Mouse (Mus musculus) spleen, postnatal 36 days (tissue): ENCODE data around the gene Hist1h3b.
"Not testable (repeated sequence)": the region's sequence is repeated elsewhere in the genome, so short reads cannot be mapped to it uniquely, and the experiment has no call there.

Source experiments
- DNase-seq, 2 experiments: peaks; one replicate each; pipeline ENCODE4 v3.0.0; 2022; ENCODE audit warnings: low spot score in 2 of 2, mixed read lengths in 1 of 2

The Hist1h3b gene

GRCm38 (mm10) chr13:23752067-23752741 is at the start of gene Hist1h3b:
TSS of gene Hist1h3b (plus strand) at chr13:23752267.
- peak; percentile 83 to 91 for DNase-seq

DNA sequence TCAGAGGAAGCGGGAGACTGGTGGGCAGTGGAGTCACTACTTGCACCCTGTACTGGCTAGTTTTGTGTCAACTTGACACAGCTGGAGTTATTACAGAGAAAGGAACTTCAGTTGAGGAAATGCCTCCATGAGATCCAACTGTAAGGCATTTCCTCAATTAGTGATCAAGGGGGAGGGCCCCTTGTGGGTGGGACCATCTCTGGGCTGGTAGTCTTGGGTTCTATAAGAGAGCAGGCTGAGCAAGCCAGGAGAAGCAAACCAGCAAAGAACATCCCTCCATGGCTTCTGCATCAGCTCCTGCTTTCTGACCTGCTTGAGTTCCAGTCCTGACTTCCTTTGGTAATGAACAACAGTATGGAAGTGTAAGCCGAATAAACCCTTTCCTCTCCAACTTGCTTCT is 49.3 kb upstream of the Hist1h3b start:
- DNase-seq, result not testable (repeated sequence)

- no peak for DNase-seq
These were observed 46.2 kb upstream of the Hist1h3b start for GRCm38 (mm10) chr13:23705751-23706356.

DNA sequence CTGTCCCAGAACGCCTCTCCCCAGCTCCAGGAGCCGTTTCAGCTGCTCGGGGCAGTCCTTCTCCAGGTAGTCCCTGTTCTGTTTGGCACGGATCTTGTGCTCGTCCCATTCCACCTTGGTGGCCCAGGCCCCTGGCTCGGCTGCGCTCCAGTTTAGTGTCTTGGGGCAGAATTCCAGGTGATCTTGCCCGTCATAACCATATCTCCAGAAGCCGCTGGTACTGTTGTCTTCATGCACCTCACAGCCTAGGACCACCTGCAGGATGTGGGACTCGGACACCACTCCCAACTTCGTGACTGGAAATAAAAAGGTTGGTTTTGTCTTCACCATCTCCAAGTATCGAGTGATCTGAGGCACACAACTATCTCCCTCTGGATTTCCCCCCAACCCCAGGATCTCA is 45.3 kb upstream of the Hist1h3b start:
- no peak for DNase-seq

DNA sequence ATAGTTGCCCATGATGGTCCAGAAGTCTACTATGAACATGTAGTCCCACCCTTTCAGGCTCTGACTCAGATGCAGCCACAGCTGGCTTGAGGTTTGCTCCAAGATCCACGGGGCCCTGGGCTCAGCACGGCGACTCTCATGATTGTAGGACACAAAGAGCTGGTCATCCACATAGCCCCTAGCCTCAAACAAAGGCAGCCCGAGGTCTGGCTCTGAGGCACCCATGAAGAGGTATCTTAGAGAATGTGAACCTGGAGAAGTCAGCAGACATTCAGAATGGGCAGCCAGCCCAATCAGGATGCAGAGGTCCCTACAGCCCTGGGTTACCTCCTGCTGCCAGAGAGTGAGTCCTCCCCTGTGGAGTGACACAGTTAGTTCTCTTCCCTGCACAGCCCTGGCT is 44.0 kb upstream of the Hist1h3b start:
- DNase-seq, result no peak

- no peak for DNase-seq
These were observed 43.4 kb upstream of the Hist1h3b start for GRCm38 (mm10) chr13:23708654-23709053.

- DNase-seq, result no peak
These were observed 42.2 kb upstream of the Hist1h3b start for GRCm38 (mm10) chr13:23709714-23710373.

- peak; percentile 55 for DNase-seq
These were observed 41.5 kb upstream of the Hist1h3b start, which contains the start of gene Hfe for GRCm38 (mm10) chr13:23710374-23711089. TSS of gene Hfe (minus strand) at chr13:23710854.

GRCm38 (mm10) chr13:23716261-23717042 is 35.6 kb upstream of the Hist1h3b start:
- DNase-seq, result peak in 1 of 2 experiments; percentile 35

DNA sequence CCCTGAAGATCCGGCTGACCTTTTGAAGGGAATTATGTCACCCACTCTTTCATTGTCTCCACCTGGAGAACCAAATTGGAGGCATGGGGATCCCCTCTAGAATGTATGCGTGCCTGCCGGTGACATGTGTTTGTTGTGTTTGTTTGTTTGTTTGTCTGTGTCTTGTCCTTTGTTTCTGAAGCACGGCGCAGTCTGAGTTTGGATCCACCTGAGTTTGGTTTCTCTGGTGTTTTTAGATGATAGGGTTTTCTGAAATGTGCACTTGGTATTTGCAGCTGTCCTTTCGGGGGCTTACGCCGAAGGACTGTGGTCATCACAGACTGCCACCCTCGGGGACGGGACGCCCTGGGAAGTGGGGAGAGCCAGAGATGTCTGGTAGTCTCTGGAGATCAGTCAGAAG is 34.9 kb upstream of the Hist1h3b start:
- DNase-seq, result no peak

DNA sequence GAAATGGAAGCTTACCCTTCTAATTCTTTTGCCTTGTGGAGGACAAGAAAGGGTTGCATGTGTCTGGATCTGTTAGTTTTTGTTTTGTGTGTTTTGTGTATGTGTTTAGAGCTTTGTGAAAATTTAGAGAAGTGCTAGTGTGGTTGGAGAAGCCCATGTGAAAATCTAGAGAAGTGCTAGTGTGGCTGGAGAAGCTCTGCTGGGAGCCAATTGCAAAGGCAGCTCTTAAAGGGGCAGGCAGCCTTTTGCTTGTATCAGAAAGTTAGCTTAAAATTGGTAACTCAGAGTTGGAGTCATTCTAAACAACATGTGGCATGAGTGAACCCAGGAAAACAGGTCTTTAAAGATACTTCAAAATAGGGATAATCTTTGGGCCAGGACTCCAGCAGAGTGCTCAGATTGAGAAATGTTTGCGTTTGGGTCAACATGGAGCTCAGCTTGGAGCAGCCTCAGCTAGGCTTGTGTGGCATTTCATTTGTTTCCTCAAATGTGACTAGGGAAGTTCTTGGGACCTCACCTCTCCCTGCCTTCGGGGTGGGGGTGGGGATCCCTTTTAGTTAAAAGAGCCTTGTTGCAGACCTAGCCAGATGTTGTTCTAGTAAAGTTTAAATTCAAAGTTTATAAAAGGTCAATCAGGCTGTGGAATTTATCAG is 34.3 kb upstream of the Hist1h3b start:
- not testable (repeated sequence) for DNase-seq

GRCm38 (mm10) chr13:23724239-23724638 is 27.8 kb upstream of the Hist1h3b start:
- no peak for DNase-seq

- DNase-seq, result no peak
These were observed 26.9 kb upstream of the Hist1h3b start for GRCm38 (mm10) chr13:23725213-23725612.

DNA sequence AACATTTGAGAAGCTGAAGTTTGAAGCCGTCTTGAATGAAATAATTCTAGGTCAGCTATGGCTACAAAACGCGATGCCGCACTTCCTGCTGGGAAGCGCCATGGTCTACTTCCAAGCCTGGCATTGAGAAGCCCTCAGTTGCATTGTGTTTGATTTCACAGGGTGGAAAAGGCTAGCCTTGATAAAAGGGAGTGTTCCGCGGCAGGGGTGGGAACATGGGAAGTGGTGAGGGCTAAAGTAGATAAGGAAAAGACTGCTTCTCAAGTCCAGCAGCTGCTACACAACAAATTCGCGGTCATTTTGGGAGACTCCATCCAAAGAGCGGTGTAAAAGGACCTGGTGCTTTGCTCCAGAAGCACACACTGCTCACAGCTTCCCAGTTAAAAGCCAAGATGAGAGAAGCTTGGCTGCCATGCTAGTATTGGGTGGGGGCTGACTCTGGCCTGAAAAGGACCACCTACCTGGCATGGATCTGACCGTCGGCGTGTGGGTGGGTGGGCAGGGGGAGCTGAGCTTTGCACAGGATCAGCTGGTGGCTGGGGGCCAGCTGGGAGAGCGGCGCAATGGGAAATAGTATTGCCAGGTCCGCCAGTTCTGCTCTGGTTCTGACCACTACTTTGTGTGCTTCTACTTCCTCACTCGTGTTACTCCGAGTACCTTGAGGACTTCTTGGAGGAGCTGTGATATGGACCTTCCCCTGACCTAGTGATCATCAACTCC is 23.4 kb upstream of the Hist1h3b start:
- no peak for DNase-seq

DNA sequence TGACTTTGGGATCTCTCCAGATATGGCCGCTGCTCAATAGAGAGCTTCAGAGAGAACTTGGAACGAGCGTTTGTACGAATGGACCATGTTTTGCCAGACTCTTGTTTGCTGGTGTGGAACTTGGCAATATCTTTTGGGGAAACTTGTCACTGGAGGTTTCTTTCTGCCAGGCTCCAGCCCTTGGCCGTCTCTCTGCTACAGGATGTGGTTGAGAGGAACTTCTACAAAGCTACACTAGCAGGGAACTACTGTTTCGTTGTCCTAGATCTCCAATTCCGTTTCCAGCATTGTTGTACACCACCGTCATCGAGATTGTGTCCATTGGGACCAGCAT is 22.9 kb upstream of the Hist1h3b start:
- DNase-seq, result no peak

DNA sequence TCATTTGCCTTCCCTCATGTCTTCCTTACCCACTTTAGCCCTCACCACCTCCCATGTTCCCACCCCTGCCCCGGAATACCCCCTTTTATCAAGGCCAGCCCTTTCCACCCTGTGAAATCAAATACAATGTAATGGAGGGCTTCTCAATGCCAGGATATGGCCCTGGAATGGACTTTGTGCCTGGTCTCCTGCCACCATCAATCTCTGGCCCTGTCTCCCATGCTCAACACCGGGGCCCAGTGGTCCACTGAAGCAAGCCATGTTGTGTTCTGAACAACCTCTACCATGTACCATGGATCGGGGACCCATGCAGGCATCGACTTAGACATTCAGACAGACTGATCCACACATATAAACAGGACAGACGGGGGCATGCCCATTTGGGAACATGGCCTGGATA is 22.4 kb upstream of the Hist1h3b start:
- DNase-seq, result no peak

DNA sequence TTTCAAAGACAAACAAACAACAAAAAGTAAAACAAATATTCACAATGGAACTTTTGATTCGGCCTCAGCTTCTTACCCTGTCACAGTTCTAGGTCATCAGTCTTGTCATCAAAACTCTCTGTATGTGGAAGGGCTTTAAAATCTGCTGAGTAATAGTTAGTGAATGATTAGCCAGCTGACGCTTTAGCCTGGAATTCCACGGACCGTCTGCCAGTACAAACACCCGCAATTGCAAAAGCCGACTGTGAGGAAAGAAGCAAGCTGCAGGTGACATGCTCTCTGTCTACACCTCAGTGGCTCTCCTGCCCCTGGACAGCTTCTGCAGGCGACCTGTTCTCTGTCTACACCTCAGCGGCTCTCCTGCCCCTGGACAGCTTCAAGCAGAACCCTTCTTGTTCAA is 21.6 kb upstream of the Hist1h3b start:
- no peak for DNase-seq

DNA sequence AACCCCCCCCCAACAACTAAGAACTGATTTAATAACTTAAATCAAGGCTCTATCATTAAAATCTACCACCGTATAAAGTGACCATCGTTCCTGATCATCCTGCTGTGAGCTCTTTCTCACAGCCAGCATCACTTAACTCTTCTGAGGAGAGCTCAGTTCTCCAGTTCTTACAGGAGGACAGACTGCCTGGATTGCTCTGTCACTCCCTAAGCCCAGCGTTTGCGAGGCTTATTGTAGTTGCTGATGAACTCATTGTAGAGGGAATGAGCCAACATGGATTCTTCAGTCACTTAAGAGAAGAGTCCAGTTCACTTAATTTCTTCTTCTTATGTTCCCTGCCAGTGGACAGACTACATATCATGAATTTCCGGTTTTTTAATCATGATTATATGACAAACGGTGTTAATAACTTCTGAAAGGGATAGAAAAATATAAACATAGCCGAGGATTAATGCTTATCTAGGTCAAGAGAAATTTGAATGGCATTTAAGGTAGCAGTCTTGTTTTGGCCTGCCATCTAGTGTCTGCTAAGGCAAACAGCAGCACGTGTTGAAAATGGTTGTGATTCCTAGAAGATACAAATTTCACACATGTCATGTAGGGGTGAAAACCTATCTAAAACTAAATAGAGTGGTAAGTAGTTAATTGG is 19.8 kb upstream of the Hist1h3b start:
- no peak for DNase-seq

- no peak for DNase-seq
These were observed 15.0 kb upstream of the Hist1h3b start for GRCm38 (mm10) chr13:23737091-23737490.

- no peak for DNase-seq
These were observed 14.0 kb upstream of the Hist1h3b start for GRCm38 (mm10) chr13:23738041-23738440.
